Mouse (Mus musculus) midbrain, embryonic 13.5 days (tissue): ENCODE results near the gene Mcf2l. TPM values are rescaled to one million over a fixed set of nuclear protein-coding genes. Genes with fewer than 3 reads are reported as not detected.

Source experiments
- ATAC-seq: fragments of 200-750 bp; cut with Nextera tagmentation; 2 replicates; pipeline ENCODE4 v1.8.0; 2017; ENCODE audit warnings: mild to moderate bottlenecking, moderate TSS enrichment, moderate library complexity
- H3K27ac ChIP-seq: fragments of 300-500 bp; sonication (generic); 2 replicates; pipeline ENCODE4 v1.5.1; 2015; ENCODE audit warnings: inconsistent platforms, mild to moderate bottlenecking, moderate library complexity
- H3K27me3 ChIP-seq: fragments of 300-500 bp; sonication (generic); 2 replicates; pipeline ENCODE4 v1.6.1; 2015; ENCODE audit warnings: mild to moderate bottlenecking, inconsistent platforms
- H3K36me3 ChIP-seq: fragments of 300-500 bp; sonication (generic); 2 replicates; pipeline ENCODE4 v1.6.1; 2015; ENCODE audit warnings: mild to moderate bottlenecking, inconsistent platforms
- H3K4me1 ChIP-seq: fragments of 300-500 bp; sonication (generic); replicated peaks from 2 replicates; pipeline ENCODE4 v1.6.1; 2015; ENCODE audit warnings: inconsistent platforms
- H3K4me2 ChIP-seq: fragments of 300-500 bp; sonication (generic); replicated peaks from 2 replicates; pipeline ENCODE4 v1.6.1; 2015; ENCODE audit warnings: moderate library complexity, mild to moderate bottlenecking, inconsistent platforms
- H3K4me3 ChIP-seq: fragments of 300-500 bp; sonication (generic); replicated peaks from 2 replicates; pipeline ENCODE4 v1.5.1; 2015; ENCODE audit warnings: mild to moderate bottlenecking, inconsistent platforms
- H3K9ac ChIP-seq: fragments of 300-500 bp; sonication (generic); replicated peaks from 2 replicates; pipeline ENCODE4 v1.6.1; 2015; ENCODE audit warnings: mild to moderate bottlenecking, inconsistent platforms
- H3K9me3 ChIP-seq: fragments of 300-500 bp; sonication (generic); 2 replicates; pipeline ENCODE4 v1.6.1; 2016; ENCODE audit warnings: mild to moderate bottlenecking, inconsistent platforms
- WGBS: fragments of 180-500 bp; shearing (Covaris S2); methylation state at CpG from one replicate; pipeline ENCODE4 v1.1.7; 2015; 5-methylcytosine and 5-hydroxymethylcytosine counted together
- polyA plus RNA-seq: library from polyadenylated mRNA; unstranded; fragments of >200 nt; fragmentation: Nextera tagmentation; extraction: Ambion mirVana; gene quantifications from 2 replicates; pipeline ENCODE4 v1.2.1, GENCODE M21; 2015

Mcf2l gene
- polyA plus RNA-seq, 1 experiment from 2014 or later = 130 TPM

DNA sequence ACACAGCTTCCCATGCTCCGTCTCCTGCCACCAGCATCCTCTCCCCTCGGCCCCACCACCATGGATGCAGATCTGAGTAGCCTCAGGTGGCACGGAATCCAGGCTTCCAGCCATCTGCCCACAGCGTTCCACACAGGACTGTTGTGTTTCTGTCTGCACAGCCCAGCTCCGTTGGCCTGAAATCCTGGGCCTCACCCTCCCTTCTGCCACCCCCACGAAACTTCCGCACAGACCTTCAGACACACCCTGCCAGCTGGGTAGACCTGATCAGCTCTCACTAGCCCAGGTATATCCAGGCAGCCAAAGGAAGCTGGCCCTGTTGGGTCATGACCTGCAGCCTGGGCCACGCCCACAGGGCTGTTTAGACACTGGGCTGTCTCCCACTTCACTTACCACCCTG is 66.9 kb downstream of the Mcf2l start:
- H3K4me2 ChIP-seq = no peak overlapping the region
- H3K4me1 ChIP-seq = peaks cover 10% of the 10 kb centered on the region
- H3K27me3 ChIP-seq = no peaks in the 10 kb centered on the region
- H3K9me3 ChIP-seq = no peaks in the 10 kb centered on the region
- 90% methylated on average over 8 of the region's 8 CpGs for WGBS
- ATAC-seq = 0 out of 2 replicates have a peak, but pooled peaks have one; percentile 10
- H3K27ac ChIP-seq = no peak overlapping the region
- no peak overlapping the region for H3K4me3 ChIP-seq
- H3K9ac ChIP-seq = no peak overlapping the region
- peaks cover 15% of the 10 kb centered on the region; the same call in 1 of the 2 replicates for H3K36me3 ChIP-seq

DNA sequence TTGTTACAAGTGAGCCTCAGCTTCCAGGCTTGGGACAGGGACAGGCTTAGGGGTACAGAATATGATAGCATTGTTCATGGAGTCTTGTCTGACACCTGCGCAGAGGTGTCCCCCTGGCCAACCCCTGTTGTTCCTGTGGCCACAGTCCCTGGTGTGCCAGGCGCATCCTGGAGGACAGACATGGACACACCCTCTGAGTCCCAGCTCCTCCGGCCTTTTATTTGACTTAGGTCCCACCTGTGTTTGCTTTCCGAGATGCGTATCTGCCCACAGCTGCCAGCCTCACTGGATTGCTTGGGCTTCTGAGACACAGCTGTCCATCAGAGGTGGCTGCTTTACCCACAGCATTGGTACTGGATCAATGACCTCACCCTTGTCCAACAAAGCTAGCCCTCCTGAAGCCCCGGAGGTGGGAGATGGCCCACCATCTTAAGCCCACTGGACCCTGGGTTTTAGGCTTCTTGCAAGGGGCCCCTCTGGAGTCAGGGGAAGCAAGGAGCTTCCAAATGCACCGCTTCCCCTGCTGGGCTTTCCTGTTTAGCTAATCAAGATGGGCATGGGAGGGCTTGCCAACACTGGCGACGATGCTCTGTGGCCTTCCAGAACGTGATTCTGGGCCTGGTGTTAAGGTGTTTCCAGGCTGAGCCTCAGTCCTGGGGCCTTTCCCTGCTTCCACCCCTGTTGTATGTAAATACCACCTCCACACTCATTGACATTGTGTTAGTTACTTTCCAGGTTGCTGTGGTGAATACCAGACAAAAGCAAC is 67.7 kb downstream of the Mcf2l start:
- ATAC-seq = no peak
- Histone ChIP-seq H3K4me3 (no peak overlapping the region), H3K27ac (no peak overlapping the region), H3K27me3 (no peaks in the 10 kb centered on the region), H3K9me3 (no peaks in the 10 kb centered on the region), H3K4me1 (peaks cover 15% of the 10 kb centered on the region), H3K4me2 (no peak overlapping the region), H3K9ac (no peak overlapping the region), H3K36me3 (peaks cover 15% of the 10 kb centered on the region; the same call in 1 of the 2 replicates)
- 83% methylated on average over 10 of the region's 10 CpGs for WGBS

DNA sequence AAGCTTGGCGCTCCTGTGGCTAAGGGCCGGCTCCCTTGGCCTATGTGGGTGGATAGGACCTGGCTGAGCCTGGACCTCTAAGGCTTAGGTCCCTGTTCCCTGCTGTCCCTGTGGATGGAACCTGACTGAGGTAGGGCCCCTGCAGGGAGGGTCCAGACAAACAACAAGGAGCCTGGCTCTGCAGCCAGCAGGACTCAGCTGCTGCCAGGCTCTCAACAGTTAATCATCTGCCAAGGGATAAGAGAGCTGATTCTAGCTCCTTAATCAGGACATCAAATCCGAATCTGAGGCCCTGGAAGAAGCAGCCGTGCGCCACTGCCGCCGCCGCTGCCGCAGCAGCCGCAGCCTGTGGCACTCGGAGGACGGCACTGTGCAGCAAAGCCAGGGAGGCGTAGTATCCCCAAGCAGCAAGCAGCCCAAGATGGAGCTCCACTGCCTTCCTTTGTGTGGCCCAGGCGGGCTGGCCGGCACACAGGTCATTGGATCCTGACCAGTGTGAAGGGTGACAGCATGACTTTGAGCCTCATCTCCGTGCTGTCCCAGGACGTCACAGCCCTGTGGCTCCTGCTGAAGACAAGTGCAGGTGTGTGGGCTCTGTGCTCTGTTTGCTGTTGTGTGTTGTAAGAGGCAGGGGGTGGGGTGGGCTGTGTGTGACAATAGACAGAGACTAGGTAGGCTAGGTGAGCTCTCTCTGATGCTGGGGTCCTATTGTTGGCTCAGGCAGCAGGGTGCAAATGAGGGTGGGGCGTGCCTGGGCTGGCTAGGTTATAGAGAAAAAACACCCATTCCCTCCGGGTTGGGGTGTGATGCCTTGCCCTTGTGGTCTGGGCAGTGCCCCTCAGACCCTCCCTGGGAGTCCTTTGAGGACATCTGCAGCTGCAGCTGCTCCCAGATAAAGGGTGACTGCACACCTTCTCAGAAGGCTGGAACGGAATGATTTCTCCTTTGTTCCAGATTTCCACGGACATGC is 74.3 kb downstream of the Mcf2l start:
- peak overlapping the region; percentile 57 for H3K4me3 ChIP-seq
- H3K4me2 ChIP-seq = peak overlapping the region; percentile 97
- H3K9ac ChIP-seq = peak overlapping the region; percentile 91
- H3K9me3 ChIP-seq = no peaks in the 10 kb centered on the region
- ATAC-seq = peak; percentile 92
- peaks cover 8% of the 10 kb centered on the region; the same call in 1 of the 2 replicates for H3K36me3 ChIP-seq
- WGBS = 2% methylated on average over 21 of the region's 21 CpGs
- H3K27me3 ChIP-seq = no peaks in the 10 kb centered on the region
- peak overlapping the region; percentile 99 for H3K27ac ChIP-seq
- H3K4me1 ChIP-seq = peaks cover 62% of the 10 kb centered on the region

DNA sequence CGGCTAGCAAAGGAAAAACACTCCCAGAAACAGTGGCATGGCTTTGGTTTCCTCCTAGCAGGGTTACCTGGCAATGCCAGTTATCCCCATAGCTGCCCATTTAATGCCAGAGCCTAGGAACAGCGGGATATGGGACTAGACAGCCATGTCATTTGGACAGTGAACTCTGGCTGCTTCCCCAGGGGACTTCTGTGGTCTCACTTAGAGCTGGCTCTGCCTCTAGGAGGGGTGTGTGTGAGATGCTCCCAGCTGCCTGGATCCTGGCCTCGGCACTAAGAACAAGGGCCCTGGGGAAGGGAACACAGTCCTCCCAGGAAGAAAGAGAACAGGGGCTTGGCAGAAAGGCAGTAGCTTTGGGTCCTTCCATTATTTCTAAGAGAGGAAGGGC is 75.0 kb downstream of the Mcf2l start:
- Histone ChIP-seq H3K36me3 (peaks cover 11% of the 10 kb centered on the region), H3K4me3 (peak overlapping the region; percentile 57), H3K27me3 (no peaks in the 10 kb centered on the region), H3K4me2 (peak overlapping the region; percentile 97), H3K4me1 (peaks cover 65% of the 10 kb centered on the region), H3K9ac (peak overlapping the region; percentile 91), H3K27ac (peak overlapping the region; percentile 99), H3K9me3 (no peaks in the 10 kb centered on the region)
- peak; percentile 38; the same call in 1 of the 2 replicates for ATAC-seq
- WGBS = 1% methylated on average over 3 of the region's 3 CpGs

DNA sequence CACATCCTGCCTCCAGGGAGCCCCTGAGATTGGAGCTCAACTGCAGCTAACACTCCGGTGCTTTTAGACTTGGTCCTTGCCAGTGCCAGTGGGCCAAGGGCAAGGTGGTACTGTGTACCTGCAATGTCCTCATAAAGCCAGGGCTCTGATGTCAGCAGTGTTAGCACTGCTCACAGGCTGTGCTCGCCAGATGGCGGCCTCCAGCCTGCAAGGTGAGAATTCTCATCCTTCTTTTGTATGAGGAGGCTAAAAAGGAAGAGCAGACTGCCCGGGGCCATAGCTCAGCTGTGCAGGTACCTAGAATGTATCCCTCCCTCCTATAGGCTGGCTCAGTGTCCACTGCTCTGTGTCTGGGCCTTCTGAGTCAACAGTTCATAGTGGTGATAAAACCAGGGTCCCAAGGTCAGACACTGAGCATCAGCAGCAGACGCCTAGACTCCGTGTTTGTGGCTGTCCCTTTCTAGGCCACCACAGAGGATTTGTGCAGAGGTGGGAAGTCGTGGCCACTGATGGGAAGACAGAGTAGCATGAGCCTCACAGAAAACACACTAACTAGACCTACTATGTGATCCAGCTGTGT is 77.5 kb downstream of the Mcf2l start:
- Histone ChIP-seq H3K9ac (peak overlapping the region; percentile 91; the same call in 1 of the 2 replicates), H3K36me3 (peaks cover 33% of the 10 kb centered on the region), H3K9me3 (no peaks in the 10 kb centered on the region), H3K4me3 (no peak overlapping the region), H3K4me2 (peak overlapping the region; percentile 97), H3K27ac (no peak overlapping the region), H3K27me3 (no peaks in the 10 kb centered on the region), H3K4me1 (peaks cover 80% of the 10 kb centered on the region)
- 83% methylated on average over 7 of the region's 7 CpGs for WGBS
- ATAC-seq = no peak

DNA sequence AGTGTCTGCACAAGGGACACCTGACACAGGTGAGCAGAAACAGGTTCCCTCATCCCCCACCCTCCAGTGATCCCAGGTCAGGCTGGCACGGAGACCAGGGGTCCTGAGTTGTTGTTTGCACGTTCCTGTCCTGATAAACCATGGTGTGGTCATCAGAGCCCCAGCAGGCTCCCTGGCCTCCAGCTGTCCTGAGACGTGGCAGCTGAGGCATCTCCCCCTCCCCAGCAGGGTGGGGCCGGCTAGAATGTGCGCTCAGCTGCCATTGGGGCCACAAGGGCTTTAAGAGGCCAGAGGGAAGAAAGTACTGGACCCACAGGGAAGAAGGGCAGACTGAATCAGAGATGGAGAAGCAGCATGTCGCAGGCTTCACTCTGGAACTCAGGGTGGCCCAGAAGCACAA is 79.1 kb downstream of the Mcf2l start:
- H3K27me3 ChIP-seq = no peaks in the 10 kb centered on the region
- no peak for ATAC-seq
- H3K36me3 ChIP-seq = peaks cover 38% of the 10 kb centered on the region
- H3K27ac ChIP-seq = no peak overlapping the region
- H3K4me1 ChIP-seq = peaks cover 81% of the 10 kb centered on the region
- no peak overlapping the region for H3K9ac ChIP-seq
- WGBS = 49% methylated on average over 6 of the region's 6 CpGs
- no peak overlapping the region for H3K4me2 ChIP-seq
- no peak overlapping the region for H3K4me3 ChIP-seq
- no peaks in the 10 kb centered on the region for H3K9me3 ChIP-seq

DNA sequence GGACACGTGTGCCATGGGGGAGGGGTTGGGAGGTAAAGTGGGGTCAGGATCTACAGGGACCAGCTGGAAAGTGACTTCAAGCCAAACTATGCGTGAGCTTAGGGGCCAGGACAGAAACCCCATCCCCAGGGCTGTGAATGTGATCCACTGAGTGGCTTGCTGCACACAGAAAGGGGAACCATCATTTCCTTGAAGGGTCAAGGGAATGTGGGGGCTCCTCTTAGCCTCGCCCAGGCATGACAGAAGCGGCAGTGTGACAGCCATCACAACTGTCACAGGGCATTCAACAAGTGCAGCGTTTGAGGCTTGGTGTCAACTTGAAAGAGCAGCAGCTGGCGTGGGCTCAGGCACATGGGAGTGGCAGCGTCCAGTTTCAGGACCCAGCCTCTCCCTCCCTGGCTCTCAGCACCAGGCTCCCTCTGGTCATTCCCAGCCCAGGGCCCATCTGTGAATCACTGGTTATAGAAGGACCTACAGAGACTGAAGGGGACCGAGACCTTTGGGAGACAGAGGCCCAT is 81.8 kb downstream of the Mcf2l start:
- Histone ChIP-seq H3K27me3 (no peaks in the 10 kb centered on the region), H3K9ac (no peak overlapping the region), H3K27ac (no peak overlapping the region), H3K9me3 (no peaks in the 10 kb centered on the region), H3K4me2 (no peak overlapping the region), H3K4me3 (no peak overlapping the region), H3K4me1 (peaks cover 80% of the 10 kb centered on the region), H3K36me3 (peaks cover 43% of the 10 kb centered on the region)
- 78% methylated on average over 8 of the region's 8 CpGs for WGBS
- ATAC-seq = no peak

DNA sequence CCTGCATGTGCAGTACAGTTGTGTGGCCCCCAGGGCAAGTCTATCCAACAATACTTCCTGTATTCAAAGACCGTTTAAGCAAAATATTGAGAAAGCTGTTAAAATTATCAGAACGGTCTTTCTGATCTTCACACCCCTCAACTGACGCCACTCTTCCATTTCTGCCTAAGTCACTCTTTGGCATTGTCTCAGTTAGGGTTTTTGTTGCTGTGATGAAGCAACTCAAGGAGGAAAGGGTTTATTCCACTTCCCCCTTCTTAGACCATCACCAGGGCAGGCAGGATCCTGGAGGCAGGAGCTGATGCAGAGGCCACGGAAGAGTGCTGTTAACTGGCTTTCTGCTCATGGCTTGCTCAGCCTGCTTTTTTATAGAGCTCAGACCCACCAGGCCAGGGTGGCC is 82.3 kb downstream of the Mcf2l start:
- WGBS = 95% methylated on average over 4 of the region's 4 CpGs
- H3K36me3 ChIP-seq = peaks cover 43% of the 10 kb centered on the region
- H3K27me3 ChIP-seq = no peaks in the 10 kb centered on the region
- H3K9me3 ChIP-seq = no peaks in the 10 kb centered on the region
- no peak overlapping the region for H3K4me2 ChIP-seq
- no peak for ATAC-seq
- no peak overlapping the region for H3K27ac ChIP-seq
- H3K4me1 ChIP-seq = peaks cover 76% of the 10 kb centered on the region
- H3K4me3 ChIP-seq = no peak overlapping the region
- no peak overlapping the region for H3K9ac ChIP-seq

DNA sequence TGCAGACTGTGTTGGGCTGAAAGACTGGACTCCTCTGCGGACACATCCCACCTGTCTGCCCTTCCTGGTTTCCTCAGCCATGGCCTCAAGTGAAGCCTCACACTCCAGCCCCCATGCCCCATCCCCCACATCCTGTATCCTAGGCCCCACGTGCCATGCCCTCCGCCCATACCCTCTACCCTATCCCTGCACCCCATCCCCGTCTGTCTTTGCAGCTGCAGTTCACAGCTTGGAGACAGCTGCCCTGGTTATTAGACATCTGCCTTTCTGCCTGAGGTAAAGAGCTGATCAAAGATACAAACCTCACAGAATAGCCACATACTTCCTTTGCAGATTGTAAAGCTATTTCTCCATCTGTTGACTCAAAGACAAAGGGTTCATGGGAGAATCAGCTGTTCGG is 83.3 kb downstream of the Mcf2l start:
- H3K9me3 ChIP-seq = no peaks in the 10 kb centered on the region
- ATAC-seq = no peak
- peaks cover 42% of the 10 kb centered on the region for H3K36me3 ChIP-seq
- H3K27me3 ChIP-seq = no peaks in the 10 kb centered on the region
- H3K9ac ChIP-seq = no peak overlapping the region
- peaks cover 76% of the 10 kb centered on the region for H3K4me1 ChIP-seq
- 0 out of 2 replicates have a peak overlapping the region, but pooled peaks have one; percentile 37 for H3K27ac ChIP-seq
- no peak overlapping the region for H3K4me3 ChIP-seq
- no peak overlapping the region for H3K4me2 ChIP-seq
- WGBS = 77% methylated on average over 5 of the region's 5 CpGs

DNA sequence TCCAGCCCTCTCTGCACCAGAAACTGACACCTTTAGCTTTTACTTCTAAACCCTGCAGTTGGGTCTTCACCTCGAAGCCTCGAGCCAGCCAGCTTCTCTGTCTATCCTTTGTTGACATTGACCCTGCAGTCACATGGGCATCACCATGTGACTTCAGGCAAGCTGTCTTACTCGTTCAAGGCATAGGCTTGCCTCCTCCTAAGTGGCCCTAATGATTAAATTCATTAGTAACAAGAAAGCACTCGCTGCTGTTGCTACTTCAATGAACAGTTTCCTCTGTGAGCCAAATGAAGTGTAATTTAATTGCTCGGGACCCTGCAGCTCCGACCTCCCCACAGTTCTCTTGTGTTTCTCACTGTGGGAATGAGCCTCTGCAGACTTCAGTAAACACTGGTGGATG is 83.8 kb downstream of the Mcf2l start:
- Histone ChIP-seq H3K36me3 (peaks cover 37% of the 10 kb centered on the region), H3K9ac (no peak overlapping the region), H3K9me3 (no peaks in the 10 kb centered on the region), H3K27ac (0 out of 2 replicates have a peak overlapping the region, but pooled peaks have one; percentile 37), H3K27me3 (no peaks in the 10 kb centered on the region), H3K4me3 (no peak overlapping the region), H3K4me2 (no peak overlapping the region), H3K4me1 (peaks cover 76% of the 10 kb centered on the region)
- WGBS = 41% methylated on average over 6 of the region's 6 CpGs
- ATAC-seq = no peak

DNA sequence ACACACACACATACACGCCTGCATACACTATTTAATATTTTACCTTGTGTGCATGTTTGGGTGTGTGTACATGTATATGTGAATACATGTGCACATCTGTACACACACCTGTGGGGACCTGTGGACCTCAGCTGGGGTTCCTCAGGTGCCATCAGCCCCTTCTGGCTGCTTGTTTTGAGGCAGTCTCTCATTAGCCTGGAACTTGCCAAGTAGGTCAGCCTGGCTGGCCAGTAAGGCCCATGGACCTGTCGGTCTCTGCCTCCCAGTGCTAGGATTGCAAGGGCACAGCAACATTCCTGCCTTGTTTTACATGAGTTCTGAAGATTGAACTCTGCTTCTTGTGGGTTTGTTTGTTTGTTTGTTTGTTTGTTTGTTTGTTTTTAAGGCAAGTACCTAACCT is 87.0 kb downstream of the Mcf2l start:
- Histone ChIP-seq H3K36me3 (peaks cover 39% of the 10 kb centered on the region), H3K27me3 (no peaks in the 10 kb centered on the region), H3K9me3 (no peaks in the 10 kb centered on the region), H3K4me3 (no peak overlapping the region), H3K27ac (no peak overlapping the region), H3K4me1 (peaks cover 64% of the 10 kb centered on the region), H3K4me2 (no peak overlapping the region), H3K9ac (no peak overlapping the region)
- 100% methylated on average over 2 of the region's 2 CpGs for WGBS
- no peak for ATAC-seq
